ENCODE assay signal across 30 mouse cellular contexts in genomic region chr8:127368347-127368746, GRCm38 (mm10).
A peak's percentile ranks its signal among the peaks of the same experiment; 100 is the strongest.
DNase-seq lines count a peak whose midpoint lies in the region; ATAC-seq and TF ChIP-seq lines count a peak whose summit lies in the region.
"Had no signal": no experiment of that assay in that cellular context is flagged by ENCODE, and none has a peak within 500 bp of the region (broad histone marks: within the 10 kb centered on the region; RNA-seq: fewer than 3 reads in every experiment).

No protein-coding gene starts in this region.

- no peak overlapping the region for H3K4me2 ChIP-seq in intestine, embryonic 16.5 days (ENCODE audit: low read depth, low read length)
- H3K4me2 ChIP-seq in intestine, embryonic 15.5 days (replicated peaks) = no peak overlapping the region
- no peak overlapping the region for H3K4me2 ChIP-seq in intestine, postnatal 0 days (replicated peaks; ENCODE audit: low read depth)
- no peak overlapping the region for H3K4me2 ChIP-seq in stomach, postnatal 0 days (replicated peaks; ENCODE audit: low read depth)
- H3K4me2 ChIP-seq: embryonic facial prominence, embryonic 13.5 days; forebrain, embryonic 12.5 days; forebrain, embryonic 15.5 days; heart, embryonic 12.5 days; heart, embryonic 15.5 days; hindbrain, embryonic 13.5 days had no signal

- H3K27ac ChIP-seq in intestine, embryonic 16.5 days (ENCODE audit: low read length) = no peak overlapping the region
- no peak overlapping the region for H3K27ac ChIP-seq in intestine, embryonic 15.5 days
- H3K27ac ChIP-seq in ES-E14 (ENCODE audit: insufficient read depth, low read depth, low read length, poor library complexity, severe bottlenecking) = no peak overlapping the region
- no peak overlapping the region for H3K27ac ChIP-seq in intestine, postnatal 0 days (ENCODE audit: low read depth, low read length)
- no peak overlapping the region for H3K27ac ChIP-seq in stomach, postnatal 0 days (replicated peaks)
- H3K27ac ChIP-seq: embryonic facial prominence, embryonic 10.5 days; embryonic facial prominence, embryonic 13.5 days; forebrain, embryonic 12.5 days; forebrain, embryonic 15.5 days; heart, embryonic 15.5 days; hindbrain, embryonic 10.5 days; hindbrain, embryonic 13.5 days; hindbrain, postnatal 0 days had no signal

- peak; percentile 65 for ATAC-seq in intestine, embryonic 16.5 days
- ATAC-seq in intestine, embryonic 15.5 days = no peak
- ATAC-seq in intestine, postnatal 0 days = peak; percentile 92
- peak; percentile 89 for ATAC-seq in stomach, postnatal 0 days (ENCODE audit: low FRiP score, low TSS enrichment)
- ATAC-seq: activated CD4-positive, CD25-positive, alpha-beta regulatory T cell, adult 4 months; forebrain, embryonic 15.5 days; hindbrain, postnatal 0 days; Patski had no signal

- no peaks in the 10 kb centered on the region for H3K4me1 ChIP-seq in intestine, embryonic 16.5 days (ENCODE audit: control insufficient read depth, insufficient read depth, low read length)
- no peaks in the 10 kb centered on the region for H3K4me1 ChIP-seq in intestine, embryonic 15.5 days (replicated peaks)
- no peaks in the 10 kb centered on the region for H3K4me1 ChIP-seq in ES-E14 (ENCODE audit: control insufficient read depth in 2 of 2, insufficient read depth in 2 of 2, low read length in 2 of 2, poor library complexity in 1 of 2)
- 0 out of 2 replicates have a peak, but pooled peaks cover 3% of the 10 kb centered on the region for H3K4me1 ChIP-seq in intestine, postnatal 0 days (replicated peaks; ENCODE audit: control insufficient read depth, insufficient read depth, low read length)
- H3K4me1 ChIP-seq in stomach, postnatal 0 days (replicated peaks; ENCODE audit: control insufficient read depth, insufficient read depth) = no peaks in the 10 kb centered on the region
- H3K4me1 ChIP-seq: forebrain, embryonic 12.5 days; heart, embryonic 15.5 days had no signal

- no peaks in the 10 kb centered on the region for H3K9me3 ChIP-seq in intestine, embryonic 16.5 days (ENCODE audit: control insufficient read depth, low read length)
- no peaks in the 10 kb centered on the region for H3K9me3 ChIP-seq in intestine, embryonic 15.5 days
- H3K9me3 ChIP-seq in ES-E14 (ENCODE audit: control insufficient read depth, insufficient read depth, low read depth, low read length) = no peaks in the 10 kb centered on the region
- no peaks in the 10 kb centered on the region for H3K9me3 ChIP-seq in intestine, postnatal 0 days (ENCODE audit: control insufficient read depth)
- no peaks in the 10 kb centered on the region for H3K9me3 ChIP-seq in stomach, postnatal 0 days (ENCODE audit: control insufficient read depth, low read length)
- H3K9me3 ChIP-seq: embryonic facial prominence, embryonic 10.5 days; embryonic facial prominence, embryonic 13.5 days; forebrain, embryonic 12.5 days; forebrain, embryonic 15.5 days; heart, embryonic 12.5 days; heart, embryonic 15.5 days; hindbrain, embryonic 10.5 days; hindbrain, embryonic 13.5 days had no signal

- in situ Hi-C loops in ES-E14 (cut with MboI; ENCODE audit: low sequenced_read_pairs in 2 of 2, unreplicated experiment in 2 of 2) = no loop called here

- DNase-seq in ES-E14 (ENCODE audit: low read depth, low spot score) (peak; percentile 9), adipocyte (ENCODE audit: low spot score) (no peak)
- peak; percentile 17 for DNase-seq in stomach, postnatal 0 days (ENCODE audit: low spot score)
- no peak for DNase-seq in kidney, adult 8-10 months
- DNase-seq: adrenal gland, postnatal 14 days; cerebellum, adult 11 months; cerebellum, adult 2 months; cerebellum, adult 9-11 months; cerebellum, postnatal 25 days; embryo, embryonic 11 days; gastrocnemius, postnatal 25 days; heart, adult 18-20 months; heart, postnatal 10 days; heart, postnatal 36 days had no signal

- no peak for TF ChIP-seq CTCF in intestine, postnatal 0 days (IDR thresholded peaks at IDR 0.05; ENCODE audit: low read depth)
- TF ChIP-seq CTCF in stomach, postnatal 0 days (IDR thresholded peaks at IDR 0.05; ENCODE audit: low read depth) = no peak

- no peak overlapping the region for H3K9ac ChIP-seq in intestine, embryonic 16.5 days (ENCODE audit: low read depth, low read length)
- H3K9ac ChIP-seq in intestine, embryonic 15.5 days = no peak overlapping the region
- no peak overlapping the region for H3K9ac ChIP-seq in ES-E14 (ENCODE audit: insufficient read depth, low read depth, low read length, poor library complexity, severe bottlenecking)
- H3K9ac ChIP-seq in intestine, postnatal 0 days (ENCODE audit: low read depth, low read length) = no peak overlapping the region
- no peak overlapping the region for H3K9ac ChIP-seq in stomach, postnatal 0 days (ENCODE audit: low read length)
- H3K9ac ChIP-seq: embryonic facial prominence, embryonic 13.5 days; forebrain, embryonic 12.5 days; forebrain, embryonic 15.5 days; heart, embryonic 12.5 days; heart, embryonic 15.5 days; hindbrain, embryonic 13.5 days had no signal

- H3K27me3 ChIP-seq in intestine, embryonic 16.5 days (replicated peaks; ENCODE audit: control insufficient read depth, insufficient read depth, low read length) = no peaks in the 10 kb centered on the region
- no peaks in the 10 kb centered on the region for H3K27me3 ChIP-seq in intestine, embryonic 15.5 days (replicated peaks)
- no peaks in the 10 kb centered on the region for H3K27me3 ChIP-seq in intestine, postnatal 0 days (replicated peaks; ENCODE audit: control insufficient read depth, insufficient read depth, low read length)
- no peaks in the 10 kb centered on the region for H3K27me3 ChIP-seq in stomach, postnatal 0 days (ENCODE audit: control insufficient read depth, insufficient read depth, low read length)
- H3K27me3 ChIP-seq: embryonic facial prominence, embryonic 13.5 days; forebrain, embryonic 12.5 days; forebrain, embryonic 15.5 days; heart, embryonic 12.5 days; heart, embryonic 15.5 days; hindbrain, embryonic 13.5 days; Patski had no signal

- H3K36me3 ChIP-seq in intestine, embryonic 16.5 days (ENCODE audit: control insufficient read depth, insufficient read depth, low read length) = peaks cover 5% of the 10 kb centered on the region; the same call in 1 of the 2 replicates
- peaks cover 8% of the 10 kb centered on the region; the same call in 1 of the 2 replicates for H3K36me3 ChIP-seq in intestine, embryonic 15.5 days
- H3K36me3 ChIP-seq in ES-E14 (ENCODE audit: control insufficient read depth, insufficient read depth, low read length, poor library complexity, severe bottlenecking) = no peaks in the 10 kb centered on the region
- peaks cover 13% of the 10 kb centered on the region; the same call in 1 of the 2 replicates for H3K36me3 ChIP-seq in intestine, postnatal 0 days (ENCODE audit: control insufficient read depth, insufficient read depth)
- H3K36me3 ChIP-seq in stomach, postnatal 0 days (ENCODE audit: control insufficient read depth, insufficient read depth, low read length) = no peaks in the 10 kb centered on the region; the same call in 1 of the 2 replicates
- H3K36me3 ChIP-seq: forebrain, embryonic 15.5 days; G1E had no signal

- H3K4me3 ChIP-seq in intestine, embryonic 16.5 days (ENCODE audit: low read length) = no peak overlapping the region
- no peak overlapping the region for H3K4me3 ChIP-seq in intestine, embryonic 15.5 days (replicated peaks)
- no peak overlapping the region for H3K4me3 ChIP-seq in ES-E14 (ENCODE audit: insufficient read depth in 1 of 2, low read depth in 1 of 2, low read length in 2 of 2, poor library complexity in 1 of 2, severe bottlenecking in 1 of 2)
- H3K4me3 ChIP-seq in intestine, postnatal 0 days (ENCODE audit: low read depth, low read length) = no peak overlapping the region
- no peak overlapping the region for H3K4me3 ChIP-seq in stomach, postnatal 0 days (ENCODE audit: low read depth, low read length)
- H3K4me3 ChIP-seq: embryonic facial prominence, embryonic 10.5 days; embryonic facial prominence, embryonic 13.5 days; erythroblast, embryonic 14.5 days; forebrain, embryonic 12.5 days; forebrain, embryonic 15.5 days; heart, embryonic 12.5 days; heart, embryonic 15.5 days; hindbrain, embryonic 10.5 days; hindbrain, embryonic 13.5 days had no signal

- no peak for TF ChIP-seq EP300 in stomach, postnatal 0 days (optimal IDR thresholded peaks at IDR 0.05)

- WGBS in intestine, embryonic 16.5 days = 62% methylated on average over 3 of the region's 3 CpGs
- 69% methylated on average over 3 of the region's 3 CpGs for WGBS in intestine, embryonic 15.5 days
- WGBS in intestine, postnatal 0 days = 58% methylated on average over 3 of the region's 3 CpGs
- WGBS in stomach, postnatal 0 days = 56% methylated on average over 3 of the region's 3 CpGs

TF ChIP-seq in ES-E14, 5 proteins besides CTCF, POLR2A, EP300 and RAD21:
- TF ChIP-seq MAFK (IDR thresholded peaks at IDR 0.05; ENCODE audit: insufficient read depth, low read depth, low read length) = no peak
- TF ChIP-seq CHD2 (IDR thresholded peaks at IDR 0.05; ENCODE audit: low read depth, low read length) = no peak
- TF ChIP-seq ZC3H11A (IDR thresholded peaks at IDR 0.05; ENCODE audit: borderline replicate concordance, low read depth, low read length) = no peak
- no peak for TF ChIP-seq HCFC1 (IDR thresholded peaks at IDR 0.05; ENCODE audit: borderline replicate concordance, insufficient read depth, low read length)
- TF ChIP-seq ZNF384 (IDR thresholded peaks at IDR 0.05; ENCODE audit: low read depth, low read length) = no peak

Comparison
In these comparisons a context has a peak if more than half of its experiments do, and no peak if none do; other contexts are left out.
1. DNase-seq: peak in ES-E14 (single experiment) and stomach, postnatal 0 days (single experiment); none in adipocyte (single experiment) and kidney, adult 8-10 months (0 of 2).